Mouse (Mus musculus) neural tube, embryonic 11.5 days (tissue): ENCODE measurements at regions not wholly inside any gene's neighbourhood (a gene's known extent, or its start where the extent isn't known, plus 50 kb on each side); places are given as distances from the start of the nearest gene placed in this dataset.

ENCODE experiments used
- ATAC-seq: fragments of 200-750 bp; cut with Nextera tagmentation; 2 replicates; pipeline ENCODE4 v1.8.0; 2017; ENCODE audit warnings: moderate number of reproducible peaks, mild to moderate bottlenecking, moderate TSS enrichment, moderate library complexity; ENCODE audit not compliant: insufficient read depth, low FRiP score, low TSS enrichment
- DNase-seq: peaks from one replicate; pipeline ENCODE4 v3.0.0-alpha.2; 2015; ENCODE audit warnings: low spot score
- H3K27ac ChIP-seq: fragments of 300-500 bp; sonication (generic); 2 replicates; pipeline ENCODE4 v1.5.1; 2014; ENCODE audit warnings: low read depth, mild to moderate bottlenecking, low read length
- H3K27me3 ChIP-seq: fragments of 300-500 bp; sonication (generic); 2 replicates; pipeline ENCODE4 v1.6.1; 2014; ENCODE audit warnings: mild to moderate bottlenecking, low read length, mixed read lengths; ENCODE audit not compliant: control insufficient read depth, insufficient read depth
- H3K36me3 ChIP-seq: fragments of 300-500 bp; sonication (generic); 2 replicates; pipeline ENCODE4 v1.6.1; 2014; ENCODE audit warnings: mild to moderate bottlenecking, low read length, moderate library complexity, mixed read lengths; ENCODE audit not compliant: control insufficient read depth, insufficient read depth
- H3K4me1 ChIP-seq: fragments of 300-500 bp; sonication (generic); 2 replicates; pipeline ENCODE4 v1.6.1; 2014; ENCODE audit warnings: low read length, mixed read lengths; ENCODE audit not compliant: control insufficient read depth, insufficient read depth
- H3K4me2 ChIP-seq: fragments of 300-500 bp; sonication (generic); 2 replicates; pipeline ENCODE4 v1.6.1; 2014; ENCODE audit warnings: low read depth, mild to moderate bottlenecking, moderate library complexity
- H3K4me3 ChIP-seq: fragments of 300-500 bp; sonication (generic); 2 replicates; pipeline ENCODE4 v1.5.1; 2014; ENCODE audit warnings: low read depth, low read length
- H3K9ac ChIP-seq: fragments of 300-500 bp; sonication (generic); 2 replicates; pipeline ENCODE4 v1.6.1; 2014; ENCODE audit warnings: mild to moderate bottlenecking, low read length
- H3K9me3 ChIP-seq: fragments of 300-500 bp; sonication (generic); 2 replicates; pipeline ENCODE4 v1.6.1; 2016; ENCODE audit warnings: low read length; ENCODE audit not compliant: control insufficient read depth
- WGBS: fragments of 180-500 bp; shearing (Covaris S2); extraction: QIAGEN DNeasy Blood & Tissue Kit; methylation state at CpG from one replicate; pipeline ENCODE4 v1.1.7; 2014; 5-methylcytosine and 5-hydroxymethylcytosine counted together

GRCm38 (mm10) chr13:42565291-42566058, 114.9 kb upstream of the Phactr1 start:
- H3K9ac ChIP-seq: no peak overlapping the region
- H3K9me3 ChIP-seq: no peaks in the 10 kb centered on the region
- ATAC-seq (no peak), DNase-seq (no peak)
- no peaks in the 10 kb centered on the region for H3K36me3 ChIP-seq
- H3K27ac ChIP-seq: no peak overlapping the region
- no peak overlapping the region for H3K4me2 ChIP-seq
- no peaks in the 10 kb centered on the region for H3K27me3 ChIP-seq
- no peak overlapping the region for H3K4me3 ChIP-seq
- no peaks in the 10 kb centered on the region for H3K4me1 ChIP-seq
- WGBS: 90% methylated on average over 26 of the region's 26 CpGs

DNA sequence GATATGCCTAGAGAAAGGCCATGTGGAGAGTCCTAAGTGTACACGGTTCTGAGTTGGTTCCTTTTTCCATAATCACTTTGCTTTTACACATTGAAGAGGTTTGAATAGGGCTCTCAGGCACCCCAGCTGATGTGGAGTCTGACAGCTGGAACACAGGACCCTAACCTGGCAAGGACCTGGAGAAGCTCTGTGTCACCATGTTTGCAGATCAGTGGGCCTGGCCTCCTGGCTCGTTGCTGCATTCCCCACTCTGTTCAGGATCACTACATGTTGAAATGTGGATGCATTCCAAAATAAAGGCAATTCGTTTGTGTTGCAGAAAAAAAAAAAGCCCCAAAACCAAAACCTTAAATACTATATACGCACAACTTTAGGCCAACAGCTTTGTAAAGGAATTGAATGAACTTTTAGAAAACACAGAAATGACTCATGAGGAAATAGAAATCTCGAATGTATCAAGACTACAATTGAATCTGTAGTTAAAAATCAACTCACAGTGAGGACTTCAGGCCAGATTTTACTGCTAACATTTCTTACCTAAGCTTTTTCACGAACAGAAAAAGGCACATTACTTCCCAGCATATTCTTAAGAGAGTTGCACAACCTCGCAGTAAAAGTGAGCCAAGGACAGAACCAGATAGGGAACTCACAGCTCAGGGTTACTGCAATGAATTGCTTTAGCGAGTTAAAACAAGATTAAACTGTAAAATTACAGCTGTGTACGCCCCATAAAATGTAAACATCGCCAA, 109.6 kb upstream of the Phactr1 start:
- ATAC-seq (no peak), DNase-seq (no peak)
- WGBS: 83% methylated on average over 10 of the region's 10 CpGs
- no peaks in the 10 kb centered on the region for H3K27me3 ChIP-seq
- no peaks in the 10 kb centered on the region for H3K4me1 ChIP-seq
- no peak overlapping the region for H3K4me3 ChIP-seq
- H3K27ac ChIP-seq: no peak overlapping the region
- no peak overlapping the region for H3K9ac ChIP-seq
- H3K36me3 ChIP-seq: no peaks in the 10 kb centered on the region
- no peak overlapping the region for H3K4me2 ChIP-seq
- no peaks in the 10 kb centered on the region for H3K9me3 ChIP-seq

DNA sequence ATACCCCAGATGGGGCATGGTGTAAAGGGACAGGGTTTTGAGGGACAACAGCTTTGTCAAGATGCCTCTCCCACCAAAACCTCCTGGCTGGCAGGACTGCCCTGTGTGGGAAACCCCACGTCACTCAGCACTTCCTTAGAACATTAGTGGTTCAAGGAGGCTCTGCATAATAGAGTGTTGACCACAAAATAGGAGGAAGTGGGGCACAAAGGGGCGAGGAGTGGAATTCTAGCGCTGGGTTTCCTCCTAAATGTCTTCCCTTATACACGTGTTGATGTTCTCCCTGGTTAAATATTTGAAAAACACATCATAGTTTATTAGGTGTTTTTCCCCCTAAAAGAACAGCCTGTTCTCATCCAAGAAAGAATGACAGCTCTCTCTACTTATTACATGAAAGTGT, 106.2 kb upstream of the Phactr1 start:
- H3K4me3 ChIP-seq: no peak overlapping the region

DNA sequence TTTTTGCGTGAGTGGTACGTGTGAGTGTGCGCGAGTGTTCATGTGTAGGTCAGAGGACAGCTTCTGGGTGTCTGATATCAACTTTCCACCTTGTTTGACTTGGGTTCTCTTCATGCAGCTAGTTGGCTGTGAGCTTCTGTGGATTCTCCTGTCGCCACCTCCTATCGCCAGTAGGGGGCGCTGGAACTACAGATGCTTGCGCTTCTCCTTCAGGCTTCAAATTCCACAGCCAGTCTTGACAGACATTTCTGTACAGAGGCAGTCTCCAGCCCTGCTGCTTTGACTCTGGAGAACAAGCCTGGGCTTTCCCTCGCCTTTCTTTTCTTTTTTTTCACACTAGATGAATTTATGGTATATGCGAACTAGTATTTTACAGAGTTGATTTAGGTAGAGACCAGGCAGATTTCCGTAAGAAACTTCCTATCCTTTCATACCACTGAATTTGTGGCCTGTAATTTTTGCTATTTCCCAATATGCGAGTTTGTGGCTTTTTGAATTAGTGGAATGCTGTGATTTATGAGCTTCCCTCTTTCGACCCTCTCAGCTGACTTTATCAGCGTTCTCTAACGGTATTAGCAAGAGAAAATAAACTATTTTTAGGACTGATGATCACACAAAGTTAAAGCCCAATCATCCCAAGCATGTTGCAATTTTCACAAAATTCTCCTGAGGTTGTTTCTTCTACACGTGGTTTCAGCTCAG, 104.5 kb upstream of the Phactr1 start:
- Histone ChIP-seq H3K27ac (no peak overlapping the region), H3K4me2 (no peak overlapping the region), H3K4me3 (no peak overlapping the region), H3K36me3 (no peaks in the 10 kb centered on the region), H3K27me3 (no peaks in the 10 kb centered on the region), H3K9ac (no peak overlapping the region), H3K4me1 (no peaks in the 10 kb centered on the region), H3K9me3 (no peaks in the 10 kb centered on the region)
- peak; percentile 78 for DNase-seq
- 34% methylated on average over 16 of the region's 16 CpGs for WGBS
- ATAC-seq: no peak

More for the DNA sequence above, 106.2 kb upstream of the Phactr1 start:
- DNase-seq: no peak
- Histone ChIP-seq H3K27me3 (no peaks in the 10 kb centered on the region), H3K9ac (no peak overlapping the region), H3K9me3 (no peaks in the 10 kb centered on the region), H3K4me1 (no peaks in the 10 kb centered on the region), H3K36me3 (no peaks in the 10 kb centered on the region), H3K27ac (no peak overlapping the region), H3K4me2 (no peak overlapping the region)
- 78% methylated on average over 4 of the region's 4 CpGs for WGBS
- ATAC-seq: no peak

DNA sequence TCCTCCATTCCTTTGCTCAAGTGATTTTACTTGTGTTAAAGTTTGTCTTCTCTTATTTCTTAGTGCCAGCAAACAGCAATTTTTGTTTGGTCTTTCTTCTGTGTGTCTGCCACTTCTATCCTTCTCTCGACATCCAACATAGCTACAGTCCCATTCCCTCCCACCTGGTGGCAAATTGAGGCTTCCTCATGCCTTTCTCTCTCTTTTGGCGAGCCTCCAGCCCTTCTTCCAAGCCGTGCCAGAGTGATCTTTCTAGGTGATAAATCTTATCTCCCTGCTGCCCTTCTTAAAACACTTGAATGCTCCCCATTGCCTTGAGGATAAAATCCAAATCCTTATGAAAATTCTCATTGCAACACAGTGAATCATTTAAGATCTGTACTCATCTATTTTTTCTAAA, 101.0 kb upstream of the Phactr1 start:
- no peak overlapping the region for H3K4me2 ChIP-seq
- 52% methylated on average over 3 of the region's 3 CpGs for WGBS

DNA sequence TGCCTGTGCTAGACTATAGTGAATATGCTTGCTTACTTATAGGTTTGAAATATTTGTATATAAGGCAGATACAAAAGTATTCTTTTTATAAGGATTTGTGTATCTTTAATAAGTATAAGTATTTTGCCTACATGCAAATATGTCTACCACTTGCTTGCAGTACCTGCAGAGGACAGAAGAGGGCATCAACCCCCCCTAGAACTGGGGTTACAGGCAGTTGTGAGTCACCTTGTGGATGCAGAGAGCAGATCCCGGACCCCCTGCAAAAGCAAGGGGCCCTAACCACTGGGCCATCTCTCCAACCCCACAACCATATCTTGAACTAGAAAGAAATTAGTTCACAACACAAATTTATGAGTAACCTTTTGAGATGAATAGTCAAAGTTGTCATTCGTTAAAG, 91.3 kb upstream of the Phactr1 start:
- Histone ChIP-seq H3K4me3 (no peak overlapping the region), H3K9ac (no peak overlapping the region), H3K9me3 (no peaks in the 10 kb centered on the region), H3K4me2 (no peak overlapping the region), H3K36me3 (no peaks in the 10 kb centered on the region), H3K27ac (no peak overlapping the region), H3K27me3 (no peaks in the 10 kb centered on the region), H3K4me1 (no peaks in the 10 kb centered on the region)
- WGBS: 91% methylated on average over 2 of the region's 2 CpGs
- no peak for DNase-seq
- no peak for ATAC-seq

More for the DNA sequence above, 101.0 kb upstream of the Phactr1 start:
- DNase-seq: no peak
- no peak for ATAC-seq
- H3K9ac ChIP-seq: no peak overlapping the region
- no peaks in the 10 kb centered on the region for H3K36me3 ChIP-seq
- H3K4me3 ChIP-seq: no peak overlapping the region
- no peaks in the 10 kb centered on the region for H3K27me3 ChIP-seq
- no peaks in the 10 kb centered on the region for H3K9me3 ChIP-seq
- no peaks in the 10 kb centered on the region for H3K4me1 ChIP-seq
- no peak overlapping the region for H3K27ac ChIP-seq

GRCm38 (mm10) chr13:42589607-42590006, 90.8 kb upstream of the Phactr1 start:
- DNase-seq: no peak

DNA sequence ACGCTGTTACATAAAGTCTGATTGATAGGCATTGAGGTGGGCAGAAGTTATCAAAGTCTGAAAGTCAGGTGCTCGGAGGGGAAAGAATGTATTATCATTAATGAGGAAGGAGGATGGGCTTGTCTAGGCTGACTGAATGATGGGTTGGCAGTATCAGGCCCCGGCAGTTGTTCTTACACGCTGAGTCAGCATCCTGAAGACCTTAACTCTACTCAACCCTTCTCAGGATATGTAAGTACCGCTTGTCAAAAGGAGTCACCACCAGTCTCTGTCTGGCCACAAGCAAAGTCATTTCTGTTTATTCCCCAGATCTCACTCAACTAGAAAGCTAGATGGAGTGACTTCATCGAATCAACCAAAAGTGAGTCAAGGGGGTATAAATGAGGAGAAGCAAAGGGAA, 90.0 kb upstream of the Phactr1 start:
- no peak overlapping the region for H3K9ac ChIP-seq
- no peak overlapping the region for H3K4me2 ChIP-seq
- H3K4me3 ChIP-seq: no peak overlapping the region
- H3K4me1 ChIP-seq: no peaks in the 10 kb centered on the region
- ATAC-seq (no peak), DNase-seq (no peak)
- H3K27me3 ChIP-seq: no peaks in the 10 kb centered on the region
- WGBS: 93% methylated on average over 6 of the region's 6 CpGs
- no peak overlapping the region for H3K27ac ChIP-seq
- no peaks in the 10 kb centered on the region for H3K9me3 ChIP-seq
- no peaks in the 10 kb centered on the region for H3K36me3 ChIP-seq

More at GRCm38 (mm10) chr13:42589607-42590006, 90.8 kb upstream of the Phactr1 start:
- Histone ChIP-seq H3K4me3 (no peak overlapping the region), H3K9me3 (no peaks in the 10 kb centered on the region), H3K4me2 (no peak overlapping the region), H3K9ac (no peak overlapping the region), H3K4me1 (no peaks in the 10 kb centered on the region), H3K27me3 (no peaks in the 10 kb centered on the region), H3K27ac (no peak overlapping the region), H3K36me3 (no peaks in the 10 kb centered on the region)
- 81% methylated on average over 5 of the region's 5 CpGs for WGBS
- no peak for ATAC-seq
